Mouse (Mus musculus): ENCODE data around the gene Ehbp1. TPM values are rescaled to one million over a fixed set of nuclear protein-coding genes. Genes with fewer than 3 reads are reported as not detected.

Gene Ehbp1
- 2.4 and 3.8 TPM in 2 replicates for polyA plus RNA-seq (2012; ENCODE audit: insufficient read depth, insufficient read length, missing spikeins)

- no peaks in the 10 kb centered on the region for H3K4me1 ChIP-seq (ENCODE audit: control insufficient read depth, insufficient read depth, insufficient read length, low read length)
- H3K4me3 ChIP-seq (ENCODE audit: insufficient read depth, low read depth, low read length) = no peak within 1 kb of the TSS
- no peak within 1 kb of the TSS for H3K27ac ChIP-seq (replicated peaks; ENCODE audit: low read depth, low read length)
These were observed at the start of gene Ehbp1 for GRCm38 (mm10) chr11:22342242-22343207. Gene Ehbp1 (minus strand): TSS chr11:22342292.

DNA sequence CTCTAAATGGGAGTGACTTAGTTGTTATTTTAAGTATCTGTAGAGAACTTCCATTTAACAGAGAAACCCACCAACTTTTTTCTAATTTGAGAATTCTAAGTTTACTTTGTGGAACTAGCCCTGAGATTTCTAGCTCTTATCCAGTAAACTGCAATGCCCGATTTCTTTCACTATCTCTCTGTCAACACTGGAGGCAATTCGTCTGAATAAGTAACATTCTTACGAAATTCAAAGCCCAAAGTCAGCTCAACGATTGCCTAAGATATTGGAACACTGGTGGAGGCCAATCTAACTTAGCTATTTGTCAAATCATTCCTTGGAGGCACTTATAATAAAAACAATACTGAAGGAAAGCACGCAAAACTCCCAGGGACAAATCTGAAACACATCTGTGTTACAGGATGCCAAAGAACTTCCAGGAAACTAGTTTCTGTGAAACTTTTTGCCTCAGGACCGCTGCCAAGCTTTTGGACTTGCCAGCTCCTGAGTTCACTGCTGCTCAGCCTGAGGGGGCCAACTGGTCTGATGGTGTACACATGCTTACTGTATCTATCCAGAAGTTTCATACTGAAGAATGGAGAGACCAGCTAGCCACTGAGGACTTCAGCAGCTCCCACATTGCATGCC is 45.5 kb upstream of the Ehbp1 start:
- no peak overlapping the region for H3K27ac ChIP-seq (replicated peaks; ENCODE audit: low read depth, low read length)
- H3K4me3 ChIP-seq (ENCODE audit: insufficient read depth, low read depth, low read length) = no peak overlapping the region
- H3K4me1 ChIP-seq (ENCODE audit: control insufficient read depth, insufficient read depth, insufficient read length, low read length) = no peaks in the 10 kb centered on the region

DNA sequence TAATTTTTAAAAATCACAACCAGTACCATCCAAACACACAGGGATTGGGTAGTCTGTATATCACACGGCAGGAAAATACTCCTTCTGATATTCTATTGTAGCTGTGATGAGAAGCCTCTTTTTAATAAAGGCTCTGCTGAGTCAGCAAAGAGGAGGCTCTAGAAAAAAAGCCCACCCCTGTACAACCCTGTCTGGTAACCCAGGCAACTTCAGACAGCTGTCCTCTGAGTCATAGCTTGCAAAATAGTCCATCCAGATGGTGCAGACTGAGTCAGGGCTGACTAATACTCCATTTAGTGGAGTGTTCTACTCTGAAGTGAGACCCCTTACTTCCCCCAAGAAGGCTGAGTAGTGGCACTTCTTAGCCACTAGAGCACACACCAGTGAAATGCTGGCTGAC is 41.4 kb upstream of the Ehbp1 start:
- no peaks in the 10 kb centered on the region for H3K4me1 ChIP-seq (ENCODE audit: control insufficient read depth, insufficient read depth, insufficient read length, low read length)
- H3K4me3 ChIP-seq (ENCODE audit: insufficient read depth, low read depth, low read length) = no peak overlapping the region
- no peak overlapping the region for H3K27ac ChIP-seq (replicated peaks; ENCODE audit: low read depth, low read length)

DNA sequence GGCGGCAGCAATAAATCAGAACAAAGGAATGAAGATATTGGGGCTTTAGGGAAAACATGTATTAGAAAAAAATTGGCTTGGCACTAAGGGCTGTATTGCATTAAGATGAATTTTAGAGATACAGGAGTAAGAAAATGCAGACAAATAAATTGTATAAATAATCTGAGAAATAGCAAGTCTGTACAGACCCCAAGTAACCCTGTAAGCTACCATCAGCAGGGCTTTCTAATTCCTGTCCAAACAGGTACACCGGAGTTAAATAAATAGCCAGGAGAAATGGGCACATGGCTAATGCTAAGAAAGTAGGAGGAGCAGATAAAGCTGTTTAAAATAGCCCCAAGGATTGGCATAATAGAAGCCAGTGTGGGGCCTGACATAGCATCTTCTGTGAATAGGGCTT is 32.7 kb upstream of the Ehbp1 start:
- Histone ChIP-seq H3K4me3 (ENCODE audit: insufficient read depth, low read depth, low read length) (no peak overlapping the region), H3K27ac (replicated peaks; ENCODE audit: low read depth, low read length) (no peak overlapping the region), H3K4me1 (ENCODE audit: control insufficient read depth, insufficient read depth, insufficient read length, low read length) (no peaks in the 10 kb centered on the region)

GRCm38 (mm10) chr11:22373290-22373674 is 31.2 kb upstream of the Ehbp1 start:
- Histone ChIP-seq H3K27ac (replicated peaks; ENCODE audit: low read depth, low read length) (no peak overlapping the region), H3K4me1 (ENCODE audit: control insufficient read depth, insufficient read depth, insufficient read length, low read length) (no peaks in the 10 kb centered on the region), H3K4me3 (ENCODE audit: insufficient read depth, low read depth, low read length) (no peak overlapping the region)

DNA sequence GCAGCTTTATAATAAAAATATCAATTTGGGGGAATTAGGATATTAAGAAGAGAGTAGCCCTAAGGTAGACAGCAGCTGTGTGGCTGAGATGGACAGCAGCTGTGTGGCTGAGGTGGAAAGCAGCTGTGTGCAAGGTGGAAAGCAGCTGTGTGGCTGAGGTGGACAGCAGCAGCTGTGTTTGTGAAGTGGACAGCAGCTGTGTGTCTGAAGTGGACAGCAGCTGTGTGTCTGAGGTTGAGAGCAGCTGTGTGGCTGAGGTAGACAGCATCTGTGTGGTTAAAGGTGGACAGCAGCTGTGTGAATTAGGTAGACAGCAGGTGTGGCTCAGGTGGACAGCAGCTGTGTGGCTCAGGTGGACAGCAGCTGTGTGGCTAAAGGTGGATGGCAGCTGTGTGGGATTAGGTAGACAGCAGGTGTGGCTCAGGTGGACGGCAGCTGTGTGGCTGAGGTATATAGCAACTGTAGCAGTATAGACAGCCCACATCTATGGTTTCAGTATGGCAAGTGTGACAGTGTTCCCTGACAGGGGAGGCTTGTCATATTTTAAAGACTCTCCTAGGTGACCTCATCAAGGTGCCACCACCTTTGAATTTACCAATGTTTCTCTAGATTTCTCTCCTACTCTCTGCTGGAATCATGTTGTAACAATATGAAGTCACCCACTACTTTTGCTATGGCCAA is 30.7 kb upstream of the Ehbp1 start:
- Histone ChIP-seq H3K4me1 (ENCODE audit: control insufficient read depth, insufficient read depth, insufficient read length, low read length) (no peaks in the 10 kb centered on the region), H3K4me3 (ENCODE audit: insufficient read depth, low read depth, low read length) (no peak overlapping the region), H3K27ac (replicated peaks; ENCODE audit: low read depth, low read length) (no peak overlapping the region)

- H3K4me3 ChIP-seq (ENCODE audit: insufficient read depth, low read depth, low read length) = no peak overlapping the region
- H3K4me1 ChIP-seq (ENCODE audit: control insufficient read depth, insufficient read depth, insufficient read length, low read length) = no peaks in the 10 kb centered on the region
- H3K27ac ChIP-seq (replicated peaks; ENCODE audit: low read depth, low read length) = no peak overlapping the region
These were observed 27.7 kb upstream of the Ehbp1 start for GRCm38 (mm10) chr11:22369841-22370240.

GRCm38 (mm10) chr11:22368621-22369020 is 26.5 kb upstream of the Ehbp1 start:
- no peak overlapping the region for H3K27ac ChIP-seq (replicated peaks; ENCODE audit: low read depth, low read length)
- H3K4me1 ChIP-seq (ENCODE audit: control insufficient read depth, insufficient read depth, insufficient read length, low read length) = no peaks in the 10 kb centered on the region
- no peak overlapping the region for H3K4me3 ChIP-seq (ENCODE audit: insufficient read depth, low read depth, low read length)

GRCm38 (mm10) chr11:22366486-22366885 is 24.4 kb upstream of the Ehbp1 start:
- H3K4me1 ChIP-seq (ENCODE audit: control insufficient read depth, insufficient read depth, insufficient read length, low read length) = no peaks in the 10 kb centered on the region
- no peak overlapping the region for H3K4me3 ChIP-seq (ENCODE audit: insufficient read depth, low read depth, low read length)
- H3K27ac ChIP-seq (replicated peaks; ENCODE audit: low read depth, low read length) = no peak overlapping the region

GRCm38 (mm10) chr11:22353962-22354621 is 12.0 kb upstream of the Ehbp1 start:
- Histone ChIP-seq H3K4me1 (ENCODE audit: control insufficient read depth, insufficient read depth, insufficient read length, low read length) (no peaks in the 10 kb centered on the region), H3K27ac (replicated peaks; ENCODE audit: low read depth, low read length) (no peak overlapping the region)

GRCm38 (mm10) chr11:22349945-22350344 is 7.9 kb upstream of the Ehbp1 start:
- Histone ChIP-seq H3K4me3 (ENCODE audit: insufficient read depth, low read depth, low read length) (no peak overlapping the region), H3K4me1 (ENCODE audit: control insufficient read depth, insufficient read depth, insufficient read length, low read length) (no peaks in the 10 kb centered on the region), H3K27ac (replicated peaks; ENCODE audit: low read depth, low read length) (no peak overlapping the region)

More at GRCm38 (mm10) chr11:22353962-22354621, 12.0 kb upstream of the Ehbp1 start:
- no peak overlapping the region for H3K4me3 ChIP-seq (ENCODE audit: insufficient read depth, low read depth, low read length)

- Histone ChIP-seq H3K4me1 (ENCODE audit: control insufficient read depth, insufficient read depth, insufficient read length, low read length) (no peaks in the 10 kb centered on the region), H3K27ac (replicated peaks; ENCODE audit: low read depth, low read length) (no peak overlapping the region), H3K4me3 (ENCODE audit: insufficient read depth, low read depth, low read length) (no peak overlapping the region)
These were observed 6.4 kb upstream of the Ehbp1 start for GRCm38 (mm10) chr11:22348536-22348910.

DNA sequence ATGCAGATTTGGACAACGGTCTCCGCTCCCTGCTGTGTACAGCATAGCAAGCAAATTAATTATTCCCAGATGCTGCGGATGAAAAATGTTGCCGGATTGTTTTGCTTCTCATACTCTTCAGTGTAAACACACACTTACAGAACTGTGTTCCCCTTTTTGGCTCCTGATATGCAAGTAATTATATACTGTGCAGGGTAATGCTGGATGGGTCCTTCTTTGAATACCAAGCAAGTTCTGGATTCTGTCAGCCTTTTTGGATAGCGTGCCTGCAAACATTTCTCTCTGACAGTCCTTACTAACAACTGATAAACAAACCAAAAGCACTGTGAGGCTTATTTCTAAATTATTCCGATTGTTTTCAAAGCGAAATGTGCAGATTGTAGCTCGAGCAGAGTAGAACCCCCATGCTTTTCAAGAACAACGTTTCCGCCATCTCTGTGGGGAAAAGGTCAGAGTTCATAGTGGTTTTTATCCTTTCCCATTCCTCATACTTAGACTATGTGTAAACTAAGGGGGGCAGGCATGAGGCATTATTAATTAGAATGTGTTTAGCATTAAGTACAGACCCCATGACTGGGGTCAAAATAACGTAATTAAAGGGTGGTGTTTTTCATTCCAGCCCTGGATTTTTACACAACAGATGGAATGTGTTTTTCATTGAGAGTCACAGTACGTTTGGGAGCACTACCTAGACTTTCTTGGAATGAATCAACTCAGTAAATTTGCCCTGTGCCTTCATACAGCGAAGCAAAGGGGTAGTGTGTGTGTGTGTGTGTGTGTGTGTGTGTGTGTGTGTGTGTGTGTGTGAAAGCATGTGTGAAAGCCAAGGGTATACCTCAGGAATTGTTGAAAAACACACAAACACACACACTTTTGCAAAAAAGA is 5.8 kb upstream of the Ehbp1 start:
- Histone ChIP-seq H3K27ac (replicated peaks; ENCODE audit: low read depth, low read length) (no peak overlapping the region), H3K4me3 (ENCODE audit: insufficient read depth, low read depth, low read length) (no peak overlapping the region), H3K4me1 (ENCODE audit: control insufficient read depth, insufficient read depth, insufficient read length, low read length) (no peaks in the 10 kb centered on the region)

- Histone ChIP-seq H3K4me1 (ENCODE audit: control insufficient read depth, insufficient read depth, insufficient read length, low read length) (no peaks in the 10 kb centered on the region), H3K27ac (replicated peaks; ENCODE audit: low read depth, low read length) (no peak overlapping the region), H3K4me3 (ENCODE audit: insufficient read depth, low read depth, low read length) (no peak overlapping the region)
These were observed 14.7 kb downstream of the Ehbp1 start for GRCm38 (mm10) chr11:22327302-22327910.
